Mouse (Mus musculus): ENCODE data around the gene P2ry13.
A peak's percentile ranks its signal among the peaks of the same experiment; 100 is the strongest.

The P2ry13 gene

GRCm38 (mm10) chr3:59210727-59211126, at the start of gene P2ry13:
Gene P2ry13 (minus strand): TSS chr3:59210882.
- no peak for DNase-seq

- DNase-seq: peak; percentile 44
Measured at GRCm38 (mm10) chr3:59257740-59258664, 47.3 kb upstream of the P2ry13 start.

GRCm38 (mm10) chr3:59250454-59250853, 39.8 kb upstream of the P2ry13 start:
- DNase-seq: no peak

- DNase-seq: no peak
Measured at GRCm38 (mm10) chr3:59248031-59248430, 37.3 kb upstream of the P2ry13 start.

- DNase-seq: peak; percentile 74
Measured at GRCm38 (mm10) chr3:59243384-59243783, 32.7 kb upstream of the P2ry13 start.

- no peak for DNase-seq
Measured at GRCm38 (mm10) chr3:59234878-59235277, 24.2 kb upstream of the P2ry13 start.

GRCm38 (mm10) chr3:59230912-59231311, 20.2 kb upstream of the P2ry13 start:
- DNase-seq: no peak

- no peak for DNase-seq
Measured at GRCm38 (mm10) chr3:59228730-59229551, 18.3 kb upstream of the P2ry13 start.

GRCm38 (mm10) chr3:59227696-59228095, 17.0 kb upstream of the P2ry13 start:
- no peak for DNase-seq

- no peak for DNase-seq
Measured at GRCm38 (mm10) chr3:59225411-59225810, 14.7 kb upstream of the P2ry13 start.

- no peak for DNase-seq
Measured at GRCm38 (mm10) chr3:59222303-59222702, 11.6 kb upstream of the P2ry13 start.

GRCm38 (mm10) chr3:59219326-59219725, 8.6 kb upstream of the P2ry13 start:
- no peak for DNase-seq

GRCm38 (mm10) chr3:59217211-59217610, 6.5 kb upstream of the P2ry13 start:
- DNase-seq: no peak

GRCm38 (mm10) chr3:59212404-59212803, 1.7 kb upstream of the P2ry13 start:
- no peak for DNase-seq

GRCm38 (mm10) chr3:59211784-59212183, 1.1 kb upstream of the P2ry13 start:
- no peak for DNase-seq

- no peak for DNase-seq
Measured at GRCm38 (mm10) chr3:59210089-59210488, 593 bp downstream of the P2ry13 start.

GRCm38 (mm10) chr3:59208650-59209548, 1.8 kb downstream of the P2ry13 start:
- DNase-seq: no peak

- DNase-seq: no peak
Measured at GRCm38 (mm10) chr3:59205941-59206340, 4.7 kb downstream of the P2ry13 start.

GRCm38 (mm10) chr3:59204719-59205503, 5.8 kb downstream of the P2ry13 start:
- DNase-seq: no peak

GRCm38 (mm10) chr3:59203802-59204520, 6.7 kb downstream of the P2ry13 start:
- no peak for DNase-seq

- DNase-seq: no peak
Measured at GRCm38 (mm10) chr3:59197329-59197948, 13.2 kb downstream of the P2ry13 start.

All from right cerebral cortex, postnatal 25 days (tissue).